Mouse (Mus musculus) forebrain, embryonic 14.5 days (tissue): Measurements from ENCODE around the gene Polr2l. TPM values are rescaled to one million over a fixed set of nuclear protein-coding genes. Genes with fewer than 3 reads are reported as not detected.
A peak's percentile ranks its signal among the peaks of the same experiment; 100 is the strongest.

Experiments used
- ATAC-seq: fragments of 200-750 bp; cut with Nextera tagmentation; 2 replicates; pipeline ENCODE4 v1.8.0; 2017; ENCODE audit warnings: mild to moderate bottlenecking, moderate library complexity
- DNase-seq: peaks from one replicate; pipeline ENCODE4 v3.0.0-alpha.2; 2015; ENCODE audit warnings: low spot score
- H3K27ac ChIP-seq: fragments of 300-500 bp; sonication (generic); 2 replicates; pipeline ENCODE4 v1.5.1; 2014; ENCODE audit warnings: low read depth, mild to moderate bottlenecking, control low read depth, low read length, moderate library complexity
- H3K27me3 ChIP-seq: fragments of 300-500 bp; sonication (generic); replicated peaks from 2 replicates; pipeline ENCODE4 v1.6.1; 2014; ENCODE audit warnings: low read length, control low read depth, mixed read lengths; ENCODE audit not compliant: control insufficient read depth, insufficient read depth
- H3K36me3 ChIP-seq: fragments of 300-500 bp; sonication (generic); 2 replicates; pipeline ENCODE4 v1.6.1; 2014; ENCODE audit warnings: low read length, control low read depth; ENCODE audit not compliant: control insufficient read depth, insufficient read depth
- H3K4me1 ChIP-seq: fragments of 300-500 bp; sonication (generic); 2 replicates; pipeline ENCODE4 v1.6.1; 2014; ENCODE audit warnings: antibody characterized with exemption, low read length, control low read depth; ENCODE audit not compliant: control insufficient read depth, insufficient read depth
- H3K4me2 ChIP-seq: fragments of 300-500 bp; sonication (generic); 2 replicates; pipeline ENCODE4 v1.6.1; 2014; ENCODE audit warnings: mild to moderate bottlenecking, control low read depth, low read length
- H3K4me3 ChIP-seq: fragments of 300-500 bp; sonication (generic); 2 replicates; pipeline ENCODE4 v1.5.1; 2014; ENCODE audit warnings: low read depth, low read length, control low read depth
- H3K9ac ChIP-seq: fragments of 300-500 bp; sonication (generic); 2 replicates; pipeline ENCODE4 v1.6.1; 2014; ENCODE audit warnings: mild to moderate bottlenecking, low read length, control low read depth, moderate library complexity
- H3K9me3 ChIP-seq: fragments of 300-500 bp; sonication (generic); replicated peaks from 2 replicates; pipeline ENCODE4 v1.6.1; 2016; ENCODE audit warnings: low read length, control low read depth, mixed read lengths; ENCODE audit not compliant: control insufficient read depth
- WGBS: fragments of 180-500 bp; shearing (Covaris S2); extraction: QIAGEN DNeasy Blood & Tissue Kit; methylation state at CpG from one replicate; pipeline ENCODE4 v1.1.7; 2014; 5-methylcytosine and 5-hydroxymethylcytosine counted together
- polyA plus RNA-seq: library from polyadenylated mRNA; unstranded; fragments of >200 nt; fragmentation: Nextera tagmentation; extraction: Ambion mirVana; gene quantifications from 2 replicates; pipeline ENCODE4 v1.2.1, GENCODE M21; 2014

Polr2l gene
- polyA plus RNA-seq, 1 experiment from 2014 or later: 79.3 TPM

- Histone ChIP-seq H3K36me3 (peaks cover 21% of the 10 kb centered on the region), H3K4me3 (peak overlapping the region; percentile 0; the same call in 1 of the 2 replicates), H3K4me1 (peaks cover 14% of the 10 kb centered on the region), H3K9ac (peak overlapping the region; percentile 66; the same call in 1 of the 2 replicates), H3K9me3 (no peaks in the 10 kb centered on the region), H3K4me2 (peak overlapping the region; percentile 73), H3K27ac (no peak overlapping the region), H3K27me3 (0 out of 2 replicates have a peak, but pooled peaks cover 2% of the 10 kb centered on the region)
- DNase-seq: no peak
- no peak for ATAC-seq
- WGBS: 92% methylated on average over 13 of the region's 13 CpGs
Observed at GRCm38 (mm10) chr7:141442199-141442598, 32.7 kb downstream of the Polr2l start.

GRCm38 (mm10) chr7:141441460-141441859 is 33.5 kb downstream of the Polr2l start:
- Histone ChIP-seq H3K9ac (no peak overlapping the region), H3K36me3 (peaks cover 21% of the 10 kb centered on the region), H3K27ac (no peak overlapping the region), H3K4me1 (peaks cover 15% of the 10 kb centered on the region), H3K4me3 (no peak overlapping the region), H3K4me2 (no peak overlapping the region), H3K9me3 (no peaks in the 10 kb centered on the region), H3K27me3 (0 out of 2 replicates have a peak, but pooled peaks cover 2% of the 10 kb centered on the region)
- DNase-seq (no peak), ATAC-seq (no peak)
- WGBS: 95% methylated on average over 9 of the region's 9 CpGs

DNA sequence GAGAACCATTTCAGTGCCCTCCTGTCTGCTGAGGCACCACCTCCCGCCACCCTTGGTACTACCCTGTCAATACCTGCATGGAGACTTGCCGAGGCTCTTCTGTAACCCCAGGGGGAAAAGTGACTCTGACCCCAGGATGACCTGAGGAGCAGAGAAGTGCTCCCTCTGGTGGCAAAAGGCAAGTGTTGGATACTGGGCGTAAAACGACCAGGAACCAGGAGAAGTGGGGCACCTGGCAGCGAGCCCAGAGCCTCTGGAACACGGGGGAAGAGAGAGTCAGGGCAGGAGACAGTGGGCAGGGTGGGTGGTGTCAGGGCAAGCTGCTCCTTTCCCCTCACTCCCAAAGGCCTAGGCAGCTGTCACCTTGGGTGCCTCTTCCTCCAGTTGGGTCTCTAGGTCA is 34.3 kb downstream of the Polr2l start:
- Histone ChIP-seq H3K4me3 (no peak overlapping the region), H3K27ac (no peak overlapping the region), H3K4me1 (peaks cover 22% of the 10 kb centered on the region), H3K9ac (no peak overlapping the region), H3K36me3 (peaks cover 21% of the 10 kb centered on the region), H3K27me3 (0 out of 2 replicates have a peak, but pooled peaks cover 2% of the 10 kb centered on the region), H3K9me3 (no peaks in the 10 kb centered on the region), H3K4me2 (no peak overlapping the region)
- 26% methylated on average over 6 of the region's 6 CpGs for WGBS
- DNase-seq: peak; percentile 42
- no peak for ATAC-seq

GRCm38 (mm10) chr7:141439811-141440210 is 35.1 kb downstream of the Polr2l start:
- Histone ChIP-seq H3K27me3 (0 out of 2 replicates have a peak, but pooled peaks cover under 1% of the 10 kb centered on the region), H3K36me3 (peaks cover 21% of the 10 kb centered on the region), H3K9ac (no peak overlapping the region), H3K4me1 (peaks cover 25% of the 10 kb centered on the region), H3K27ac (no peak overlapping the region), H3K4me3 (no peak overlapping the region), H3K9me3 (no peaks in the 10 kb centered on the region), H3K4me2 (no peak overlapping the region)
- ATAC-seq (no peak), DNase-seq (no peak)
- 94% methylated on average over 11 of the region's 11 CpGs for WGBS

GRCm38 (mm10) chr7:141439140-141439679 is 35.7 kb downstream of the Polr2l start:
- peaks cover 21% of the 10 kb centered on the region for H3K36me3 ChIP-seq
- H3K27me3 ChIP-seq: no peaks in the 10 kb centered on the region
- no peak overlapping the region for H3K27ac ChIP-seq
- no peak overlapping the region for H3K4me3 ChIP-seq
- H3K4me2 ChIP-seq: no peak overlapping the region
- DNase-seq: no peak
- H3K4me1 ChIP-seq: peaks cover 24% of the 10 kb centered on the region
- WGBS: 96% methylated on average over 10 of the region's 10 CpGs
- H3K9ac ChIP-seq: no peak overlapping the region
- no peaks in the 10 kb centered on the region for H3K9me3 ChIP-seq
- no peak for ATAC-seq

DNA sequence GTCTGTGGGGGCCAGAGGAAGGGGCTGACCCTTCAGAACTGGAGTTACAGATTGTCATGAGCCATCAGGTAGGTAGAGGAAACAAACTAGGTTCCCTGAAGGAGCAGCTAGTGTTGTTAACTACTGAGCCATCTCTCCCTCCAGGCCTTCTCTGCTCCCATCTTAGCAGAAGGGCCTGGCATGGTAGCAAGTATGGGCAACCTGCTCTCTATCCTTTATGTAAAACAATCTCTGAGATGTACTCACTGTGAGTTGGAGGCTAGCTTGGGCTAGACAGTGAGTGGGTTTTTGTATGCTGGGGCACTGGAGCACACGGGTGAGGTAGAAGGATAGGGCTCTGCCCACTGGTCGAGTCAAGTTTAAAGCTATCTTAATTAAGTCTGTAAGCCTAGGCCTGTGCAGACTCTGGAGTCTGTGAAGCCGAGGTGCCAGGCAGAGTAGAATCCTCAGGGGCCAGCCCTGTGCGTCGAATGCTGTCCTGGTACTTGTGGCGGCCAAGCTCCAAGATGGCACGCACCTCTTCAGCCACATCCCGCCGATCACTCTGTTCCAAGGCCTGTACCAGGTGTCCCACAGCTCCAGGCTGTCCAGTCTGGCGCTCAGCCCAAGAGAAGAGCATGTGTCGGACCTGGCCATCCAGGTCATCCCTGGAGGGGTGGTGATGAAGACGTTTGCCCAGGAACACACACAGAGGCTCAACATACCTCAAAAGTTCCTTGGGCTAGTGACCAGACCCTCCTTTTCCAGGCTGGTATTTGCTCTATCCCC is 36.5 kb downstream of the Polr2l start:
- H3K27me3 ChIP-seq: no peaks in the 10 kb centered on the region
- peaks cover 22% of the 10 kb centered on the region for H3K36me3 ChIP-seq
- DNase-seq: no peak
- no peaks in the 10 kb centered on the region for H3K9me3 ChIP-seq
- no peak overlapping the region for H3K4me2 ChIP-seq
- no peak overlapping the region for H3K9ac ChIP-seq
- ATAC-seq: no peak
- 91% methylated on average over 12 of the region's 12 CpGs for WGBS
- no peak overlapping the region; the same call in 1 of the 2 replicates for H3K27ac ChIP-seq
- peaks cover 25% of the 10 kb centered on the region for H3K4me1 ChIP-seq
- no peak overlapping the region for H3K4me3 ChIP-seq

GRCm38 (mm10) chr7:141437178-141438120 is 37.5 kb downstream of the Polr2l start, which contains the start of gene Slc25a22:
Gene Slc25a22, minus strand, starts transcription at chr7:141437892.
- DNase-seq: peak; percentile 90
- WGBS: 6% methylated on average over 53 of the region's 53 CpGs
- peak; percentile 87 for ATAC-seq
- Histone ChIP-seq H3K4me1 (peaks cover 19% of the 10 kb centered on the region), H3K36me3 (peaks cover 31% of the 10 kb centered on the region), H3K27me3 (no peaks in the 10 kb centered on the region), H3K27ac (peak within 1 kb of the TSS; percentile 76), H3K4me3 (peak within 1 kb of the TSS; percentile 65), H3K9ac (peak within 1 kb of the TSS; percentile 81), H3K4me2 (peak within 1 kb of the TSS; percentile 94), H3K9me3 (no peaks in the 10 kb centered on the region)

GRCm38 (mm10) chr7:141436523-141436892 is 38.4 kb downstream of the Polr2l start:
- Histone ChIP-seq H3K27me3 (no peaks in the 10 kb centered on the region), H3K4me2 (peak overlapping the region; percentile 94), H3K27ac (no peak overlapping the region), H3K36me3 (peaks cover 41% of the 10 kb centered on the region), H3K4me1 (peaks cover 19% of the 10 kb centered on the region), H3K9ac (peak overlapping the region; percentile 81), H3K4me3 (peak overlapping the region; percentile 65), H3K9me3 (no peaks in the 10 kb centered on the region)
- WGBS: 56% methylated on average over 2 of the region's 2 CpGs
- ATAC-seq (no peak), DNase-seq (no peak)
